Mouse (Mus musculus) adrenal gland, postnatal 25 days (tissue): ENCODE results near the gene Ctnna3. TPM values are rescaled to one million over a fixed set of nuclear protein-coding genes. Genes with fewer than 3 reads are reported as not detected.
"Not testable (repeated sequence)": the region's sequence is repeated elsewhere in the genome, so short reads cannot be mapped to it uniquely, and the experiment has no call there.

Experiments
- DNase-seq: peaks from one replicate; pipeline ENCODE4 v3.0.0; 2021; ENCODE audit warnings: mixed read lengths
- total RNA-seq: library from RNA; stranded (reverse); gene quantifications from 2 replicates; pipeline ENCODE4 v1.2.3, GENCODE M21; 2021

Gene Ctnna3
- total RNA-seq, 1 experiment from 2014 or later, result 1.2 TPM

- peak; percentile 17 for DNase-seq
Observed at GRCm38 (mm10) chr10:63424475-63424814, 5.5 kb upstream of the Ctnna3 start.

- DNase-seq, result no peak
Observed at GRCm38 (mm10) chr10:63427146-63427545, 2.8 kb upstream of the Ctnna3 start.

GRCm38 (mm10) chr10:63428243-63429022, 1.5 kb upstream of the Ctnna3 start:
- peak; percentile 20 for DNase-seq

- no peak for DNase-seq
Observed at GRCm38 (mm10) chr10:63429023-63429340, 916 bp upstream of the Ctnna3 start.

- peak; percentile 96 for DNase-seq
Observed at GRCm38 (mm10) chr10:63429380-63429779, 518 bp upstream of the Ctnna3 start.

GRCm38 (mm10) chr10:63431221-63431736, 1.4 kb downstream of the Ctnna3 start:
- no peak for DNase-seq

- DNase-seq, result no peak
Observed at GRCm38 (mm10) chr10:63432099-63432498, 2.2 kb downstream of the Ctnna3 start.

- DNase-seq, result no peak
Observed at GRCm38 (mm10) chr10:63432887-63433286, 3.0 kb downstream of the Ctnna3 start.

GRCm38 (mm10) chr10:63438736-63439262, 8.9 kb downstream of the Ctnna3 start:
- no peak for DNase-seq

- no peak for DNase-seq
Observed at GRCm38 (mm10) chr10:63439694-63440228, 9.9 kb downstream of the Ctnna3 start.

GRCm38 (mm10) chr10:63444602-63445387, 14.9 kb downstream of the Ctnna3 start:
- not testable (repeated sequence) for DNase-seq

- DNase-seq, result no peak
Observed at GRCm38 (mm10) chr10:63453926-63454325, 24.0 kb downstream of the Ctnna3 start.

GRCm38 (mm10) chr10:63455110-63455878, 25.4 kb downstream of the Ctnna3 start:
- DNase-seq, result no peak

- no peak for DNase-seq
Observed at GRCm38 (mm10) chr10:63457292-63458128, 27.6 kb downstream of the Ctnna3 start.

GRCm38 (mm10) chr10:63460935-63461334, 31.0 kb downstream of the Ctnna3 start:
- DNase-seq, result no peak

- no peak for DNase-seq
Observed at GRCm38 (mm10) chr10:63472473-63472872, 42.6 kb downstream of the Ctnna3 start.

- DNase-seq, result peak; percentile 23
Observed at GRCm38 (mm10) chr10:63476167-63476647, 46.3 kb downstream of the Ctnna3 start.

- DNase-seq, result no peak
Observed at GRCm38 (mm10) chr10:63478946-63479345, 49.0 kb downstream of the Ctnna3 start.

- no peak for DNase-seq
Observed at GRCm38 (mm10) chr10:63480066-63480465, 50.2 kb downstream of the Ctnna3 start.

GRCm38 (mm10) chr10:63488346-63488745, 58.4 kb downstream of the Ctnna3 start:
- DNase-seq, result no peak

- DNase-seq, result no peak
Observed at GRCm38 (mm10) chr10:63523956-63524355, 94.1 kb downstream of the Ctnna3 start.
